Mouse (Mus musculus) forebrain, embryonic 10.5 days (tissue): ENCODE measurements around the gene Fam8a1. TPM values are rescaled to one million over a fixed set of nuclear protein-coding genes. Genes with fewer than 3 reads are reported as not detected.
A peak's percentile ranks its signal among the peaks of the same experiment; 100 is the strongest.

ENCODE experiments used
- DNase-seq: peaks from one replicate; pipeline ENCODE4 v3.0.0-alpha.2; 2017; ENCODE audit warnings: low spot score; ENCODE audit errors: extremely low spot score
- H3K27ac ChIP-seq: fragments of 300-500 bp; sonication (generic); 2 replicates; pipeline ENCODE4 v1.5.1; 2016; ENCODE audit warnings: mild to moderate bottlenecking
- H3K27me3 ChIP-seq: fragments of 300-500 bp; sonication (generic); 2 replicates; pipeline ENCODE4 v1.6.1; 2016; ENCODE audit warnings: mild to moderate bottlenecking; ENCODE audit not compliant: poor library complexity, severe bottlenecking
- H3K36me3 ChIP-seq: fragments of 300-500 bp; sonication (generic); replicated peaks from 2 replicates; pipeline ENCODE4 v1.6.1; 2016; ENCODE audit warnings: mild to moderate bottlenecking, moderate library complexity
- H3K4me1 ChIP-seq: fragments of 300-500 bp; sonication (generic); 2 replicates; pipeline ENCODE4 v1.6.1; 2016
- H3K4me3 ChIP-seq: fragments of 300-500 bp; sonication (generic); 2 replicates; pipeline ENCODE4 v1.5.1; 2016; ENCODE audit warnings: mild to moderate bottlenecking, moderate library complexity
- H3K9me3 ChIP-seq: fragments of 300-500 bp; sonication (generic); 2 replicates; pipeline ENCODE4 v1.6.1; 2016; ENCODE audit warnings: mild to moderate bottlenecking, moderate library complexity
- WGBS: fragments of 180-500 bp; shearing (Covaris S2); methylation state at CpG from one replicate; pipeline ENCODE4 v1.1.7; 2016; 5-methylcytosine and 5-hydroxymethylcytosine counted together
- polyA plus RNA-seq: library from polyadenylated mRNA; unstranded; fragments of >200 nt; fragmentation: Nextera tagmentation; extraction: Ambion mirVana; gene quantifications from 2 replicates; pipeline ENCODE4 v1.2.1, GENCODE M21; 2016

The Fam8a1 gene
- 6.7 and 7.4 TPM in 2 replicates for polyA plus RNA-seq

GRCm38 (mm10) chr13:46669048-46669619, at the start of gene Fam8a1:
Gene Fam8a1 (plus strand): TSS chr13:46669522.
- H3K9me3 ChIP-seq = no peaks in the 10 kb centered on the region
- peak within 1 kb of the TSS; percentile 92 for H3K4me3 ChIP-seq
- WGBS = 2% methylated on average over 46 of the region's 46 CpGs
- H3K27me3 ChIP-seq = no peaks in the 10 kb centered on the region
- H3K36me3 ChIP-seq = peaks cover 28% of the 10 kb centered on the region
- peak within 1 kb of the TSS; percentile 91 for H3K27ac ChIP-seq
- peak; percentile 93 for DNase-seq
- peaks cover 20% of the 10 kb centered on the region for H3K4me1 ChIP-seq

- 0 out of 2 replicates have a peak overlapping the region, but pooled peaks have one; percentile 48 for H3K27ac ChIP-seq
- peaks cover 14% of the 10 kb centered on the region for H3K4me1 ChIP-seq
- no peaks in the 10 kb centered on the region for H3K9me3 ChIP-seq
- no peaks in the 10 kb centered on the region for H3K36me3 ChIP-seq
- no peak for DNase-seq
- H3K27me3 ChIP-seq = no peaks in the 10 kb centered on the region
- WGBS = 70% methylated on average over 11 of the region's 11 CpGs
- no peak overlapping the region for H3K4me3 ChIP-seq
Measured at GRCm38 (mm10) chr13:46619633-46620032, 49.7 kb upstream of the Fam8a1 start.

GRCm38 (mm10) chr13:46620964-46621757, 48.2 kb upstream of the Fam8a1 start:
- DNase-seq = no peak
- H3K27me3 ChIP-seq = no peaks in the 10 kb centered on the region
- 83% methylated on average over 7 of the region's 7 CpGs for WGBS
- H3K9me3 ChIP-seq = no peaks in the 10 kb centered on the region
- no peak overlapping the region for H3K4me3 ChIP-seq
- peaks cover 14% of the 10 kb centered on the region for H3K4me1 ChIP-seq
- no peak overlapping the region for H3K27ac ChIP-seq
- no peaks in the 10 kb centered on the region for H3K36me3 ChIP-seq

GRCm38 (mm10) chr13:46626608-46627007, 42.7 kb upstream of the Fam8a1 start:
- H3K4me1 ChIP-seq = no peaks in the 10 kb centered on the region; the same call in 1 of the 2 replicates
- no peaks in the 10 kb centered on the region for H3K27me3 ChIP-seq
- no peak for DNase-seq
- WGBS = 90% methylated on average over 9 of the region's 9 CpGs
- H3K36me3 ChIP-seq = no peaks in the 10 kb centered on the region
- H3K27ac ChIP-seq = no peak overlapping the region
- no peaks in the 10 kb centered on the region for H3K9me3 ChIP-seq
- no peak overlapping the region for H3K4me3 ChIP-seq

- Histone ChIP-seq H3K27ac (no peak overlapping the region), H3K9me3 (no peaks in the 10 kb centered on the region), H3K27me3 (no peaks in the 10 kb centered on the region), H3K4me1 (peaks cover 3% of the 10 kb centered on the region), H3K36me3 (no peaks in the 10 kb centered on the region), H3K4me3 (no peak overlapping the region)
- no peak for DNase-seq
- 92% methylated on average over 10 of the region's 10 CpGs for WGBS
Measured at GRCm38 (mm10) chr13:46627841-46628240, 41.5 kb upstream of the Fam8a1 start.

GRCm38 (mm10) chr13:46629391-46629790, 39.9 kb upstream of the Fam8a1 start:
- Histone ChIP-seq H3K36me3 (no peaks in the 10 kb centered on the region), H3K27me3 (no peaks in the 10 kb centered on the region), H3K4me1 (peaks cover 19% of the 10 kb centered on the region), H3K4me3 (no peak overlapping the region), H3K27ac (no peak overlapping the region), H3K9me3 (no peaks in the 10 kb centered on the region)
- DNase-seq = no peak
- 93% methylated on average over 6 of the region's 6 CpGs for WGBS

- Histone ChIP-seq H3K4me3 (no peak overlapping the region), H3K9me3 (no peaks in the 10 kb centered on the region), H3K27ac (peak overlapping the region; percentile 85), H3K4me1 (peaks cover 30% of the 10 kb centered on the region), H3K27me3 (no peaks in the 10 kb centered on the region), H3K36me3 (peaks cover 7% of the 10 kb centered on the region)
- no peak for DNase-seq
- WGBS = 65% methylated on average over 4 of the region's 4 CpGs
Measured at GRCm38 (mm10) chr13:46632796-46633195, 36.5 kb upstream of the Fam8a1 start.

- Histone ChIP-seq H3K4me3 (peak overlapping the region; percentile 36), H3K36me3 (peaks cover 7% of the 10 kb centered on the region), H3K4me1 (peaks cover 30% of the 10 kb centered on the region), H3K27ac (peak overlapping the region; percentile 85), H3K27me3 (no peaks in the 10 kb centered on the region), H3K9me3 (no peaks in the 10 kb centered on the region)
- WGBS = 37% methylated on average over 18 of the region's 18 CpGs
- DNase-seq = peak; percentile 72
Measured at GRCm38 (mm10) chr13:46633320-46634132, 35.8 kb upstream of the Fam8a1 start.

- H3K9me3 ChIP-seq = no peaks in the 10 kb centered on the region
- DNase-seq = no peak
- no peaks in the 10 kb centered on the region for H3K27me3 ChIP-seq
- WGBS = 40% methylated on average over 6 of the region's 6 CpGs
- H3K36me3 ChIP-seq = peaks cover 7% of the 10 kb centered on the region
- peak overlapping the region; percentile 36 for H3K4me3 ChIP-seq
- H3K27ac ChIP-seq = peak overlapping the region; percentile 85
- peaks cover 30% of the 10 kb centered on the region for H3K4me1 ChIP-seq
Measured at GRCm38 (mm10) chr13:46634133-46634488, 35.2 kb upstream of the Fam8a1 start.

GRCm38 (mm10) chr13:46640608-46641468, 28.5 kb upstream of the Fam8a1 start:
- no peaks in the 10 kb centered on the region for H3K4me1 ChIP-seq
- DNase-seq = no peak
- peaks cover 9% of the 10 kb centered on the region for H3K9me3 ChIP-seq
- no peak overlapping the region for H3K4me3 ChIP-seq
- H3K27ac ChIP-seq = no peak overlapping the region
- no peaks in the 10 kb centered on the region for H3K27me3 ChIP-seq
- WGBS = 93% methylated on average over 10 of the region's 10 CpGs
- H3K36me3 ChIP-seq = peaks cover 13% of the 10 kb centered on the region

GRCm38 (mm10) chr13:46642318-46642717, 27.0 kb upstream of the Fam8a1 start:
- Histone ChIP-seq H3K27me3 (no peaks in the 10 kb centered on the region), H3K36me3 (peaks cover 10% of the 10 kb centered on the region), H3K4me1 (no peaks in the 10 kb centered on the region), H3K4me3 (no peak overlapping the region), H3K27ac (no peak overlapping the region), H3K9me3 (peaks cover 9% of the 10 kb centered on the region)
- 84% methylated on average over 4 of the region's 4 CpGs for WGBS
- DNase-seq = no peak

- Histone ChIP-seq H3K4me1 (no peaks in the 10 kb centered on the region), H3K4me3 (no peak overlapping the region), H3K27ac (no peak overlapping the region), H3K27me3 (no peaks in the 10 kb centered on the region), H3K36me3 (peaks cover 5% of the 10 kb centered on the region), H3K9me3 (peaks cover 9% of the 10 kb centered on the region)
- WGBS = 95% methylated on average over 6 of the region's 6 CpGs
- DNase-seq = no peak
Measured at GRCm38 (mm10) chr13:46644175-46644574, 25.1 kb upstream of the Fam8a1 start.
